Mouse (Mus musculus) T-helper 1 cell (primary cell): Measurements from ENCODE around the gene Nol11.

ENCODE experiments used
- in situ Hi-C: fragments of 300-600 bp; cut with MboI, MseI; formaldehyde crosslinking; loops from one replicate; pipeline ENCODE4 v1.15.1; 2025; ENCODE audit warnings: high pct_unique_total_duplicates

Gene Nol11

GRCm38 (mm10) chr11:107188565-107189552 lies at the start of gene Nol11:
Nol11 (minus strand) TSS chr11:107189381.
- in situ Hi-C loops: loop anchor here (10.0 kb wide), 1 partner anchor 286 kb away; the partner anchor contains the start of genes Pitpnc1 and Psmd12

DNA sequence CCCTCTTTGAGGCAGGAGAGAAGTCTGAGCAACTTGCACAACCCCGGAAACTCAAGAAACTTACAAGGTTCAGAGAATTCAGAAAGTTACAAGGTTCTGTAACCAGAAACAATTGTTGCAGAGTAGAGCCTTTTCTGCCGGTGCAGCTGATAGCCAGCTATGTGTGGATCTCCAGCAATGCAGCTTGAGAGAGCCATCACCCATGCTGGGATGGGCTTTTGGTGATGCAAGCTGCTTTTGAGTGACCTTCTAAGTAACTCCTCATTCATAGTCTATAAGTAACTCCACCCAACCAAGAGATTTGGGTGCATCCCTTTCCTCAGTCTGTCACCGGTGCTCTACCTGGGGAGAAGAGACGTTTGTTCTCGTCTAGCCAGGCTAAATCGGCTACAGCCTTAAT lies 49.3 kb upstream of the Nol11 start:
- in situ Hi-C loops: no loop called here

DNA sequence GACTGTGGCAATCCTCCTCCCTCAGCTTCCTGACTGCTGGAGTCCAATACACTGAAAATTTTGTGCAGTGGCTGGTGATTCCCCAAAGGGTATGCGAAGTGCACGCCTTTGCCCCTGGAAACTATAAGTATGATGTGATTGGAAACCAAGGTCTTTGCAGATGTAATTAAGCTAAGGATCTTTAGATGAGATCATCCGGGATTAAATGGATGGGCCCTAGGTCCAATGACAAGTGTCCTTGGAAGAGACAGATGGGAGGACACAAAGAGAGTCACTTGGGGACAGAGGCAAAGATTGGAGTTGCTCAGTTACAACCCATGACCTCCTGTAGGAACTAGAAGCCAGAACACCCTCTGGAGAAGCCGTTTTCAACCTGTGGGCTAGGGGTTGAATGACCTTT lies 48.4 kb upstream of the Nol11 start:
- in situ Hi-C loops: no loop called here

GRCm38 (mm10) chr11:107233252-107233890 lies 44.2 kb upstream of the Nol11 start:
- in situ Hi-C loops: no loop called here

- in situ Hi-C loops: no loop called here
Observed at GRCm38 (mm10) chr11:107230128-107230527, 40.9 kb upstream of the Nol11 start.

GRCm38 (mm10) chr11:107226431-107226830 lies 37.2 kb upstream of the Nol11 start:
- in situ Hi-C loops: no loop called here

- in situ Hi-C loops: no loop called here
Observed at GRCm38 (mm10) chr11:107226013-107226412, 36.8 kb upstream of the Nol11 start.

DNA sequence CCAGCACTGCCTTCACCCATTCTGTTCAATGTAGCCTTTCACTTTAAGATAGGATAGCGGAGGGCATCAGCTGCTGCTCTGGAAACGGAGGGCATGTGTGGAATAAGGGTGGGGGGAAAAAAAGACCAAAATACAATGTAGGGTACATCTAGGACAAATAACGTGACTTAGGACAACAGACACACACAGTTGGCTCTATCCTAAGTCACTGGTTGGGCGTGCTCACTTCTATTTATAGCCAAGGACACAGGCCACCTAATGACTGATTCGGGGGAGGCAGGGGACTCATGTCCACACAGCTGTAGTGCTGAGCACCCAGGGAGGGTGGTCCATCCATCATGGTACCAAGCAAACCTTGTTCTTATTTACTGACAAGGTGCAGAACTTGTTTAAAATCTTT lies 36.1 kb upstream of the Nol11 start:
- in situ Hi-C loops: no loop called here

DNA sequence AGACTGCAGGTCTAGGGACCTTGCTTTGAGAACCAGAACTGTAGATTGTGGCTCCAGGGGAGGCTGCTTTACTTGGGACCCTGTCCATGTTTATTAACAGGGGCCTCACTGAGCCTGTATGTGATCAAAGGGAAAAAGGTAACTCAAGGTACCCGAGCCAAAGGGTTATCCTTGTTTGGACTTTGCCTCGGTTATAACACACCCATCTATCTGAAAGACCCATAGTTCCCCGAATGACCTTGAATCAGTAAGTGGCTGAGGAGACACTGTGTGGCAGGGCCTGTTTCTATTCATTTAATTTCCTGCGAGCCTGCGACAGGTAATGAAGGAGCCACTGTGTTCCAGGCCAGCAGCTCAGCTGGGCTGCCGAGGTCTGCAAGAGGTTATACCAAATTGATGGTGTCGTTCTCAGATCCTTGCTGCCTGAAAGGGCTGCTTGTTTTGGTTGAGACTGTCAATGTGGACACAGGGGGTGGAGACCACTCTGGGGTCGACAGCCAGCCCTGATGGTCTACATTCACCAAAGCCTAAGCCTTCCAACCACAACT lies 34.6 kb upstream of the Nol11 start:
- in situ Hi-C loops: no loop called here

GRCm38 (mm10) chr11:107223169-107223561 lies 34.0 kb upstream of the Nol11 start:
- in situ Hi-C loops: no loop called here

- in situ Hi-C loops: no loop called here
Observed at GRCm38 (mm10) chr11:107222531-107223168, 33.5 kb upstream of the Nol11 start.

GRCm38 (mm10) chr11:107215111-107215510 lies 25.9 kb upstream of the Nol11 start:
- in situ Hi-C loops: no loop called here

- in situ Hi-C loops: loop anchor here (5.0 kb wide), 1 partner anchor 259 kb away; the partner anchor contains the start of gene Pitpnc1
Observed at GRCm38 (mm10) chr11:107213745-107214144, 24.6 kb upstream of the Nol11 start.

- in situ Hi-C loops: loop anchor here (5.0 kb wide), 1 partner anchor 262 kb away; the partner anchor contains the start of gene Pitpnc1
Observed at GRCm38 (mm10) chr11:107209818-107210217, 20.6 kb upstream of the Nol11 start.

GRCm38 (mm10) chr11:107201773-107202172 lies 12.6 kb upstream of the Nol11 start:
- in situ Hi-C loops: no loop called here

DNA sequence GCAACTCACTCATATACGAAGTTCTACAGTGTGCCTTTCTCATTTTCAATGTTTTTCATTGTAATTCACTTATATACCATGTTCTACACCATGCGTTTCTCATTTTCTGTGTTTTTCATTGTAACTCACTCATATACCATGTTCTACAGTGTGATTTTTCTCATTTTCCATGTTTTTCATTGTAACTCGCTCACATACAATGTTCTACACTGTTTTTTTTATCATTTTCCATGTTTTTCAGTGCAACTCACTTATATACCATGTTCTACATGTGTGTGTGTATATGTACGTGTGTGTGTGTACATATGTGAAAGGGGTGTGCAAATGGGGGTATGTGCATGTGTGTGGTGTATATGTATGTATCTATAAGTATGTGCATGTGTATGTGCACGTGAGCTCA lies 10.1 kb upstream of the Nol11 start:
- in situ Hi-C loops: no loop called here

DNA sequence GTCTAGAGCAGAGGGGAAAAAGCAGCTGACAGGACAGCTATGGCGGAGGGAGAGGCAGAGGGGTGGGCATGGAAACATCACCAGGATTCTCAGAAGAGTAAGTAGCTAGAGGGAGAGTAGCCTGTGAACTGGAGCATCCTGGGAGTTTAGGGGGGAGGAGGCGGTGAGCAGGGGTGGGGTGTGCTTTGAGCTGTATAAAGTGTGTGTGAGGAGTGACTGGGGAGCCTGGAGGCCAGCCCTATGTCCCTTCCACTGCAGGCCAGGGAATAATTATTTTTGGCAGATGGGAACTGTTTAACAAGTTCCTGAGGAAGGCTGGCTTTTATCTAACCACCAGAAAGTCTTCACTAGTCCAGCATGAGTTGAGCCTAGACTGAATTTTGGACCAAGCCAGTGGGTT lies 6.2 kb upstream of the Nol11 start:
- in situ Hi-C loops: no loop called here

DNA sequence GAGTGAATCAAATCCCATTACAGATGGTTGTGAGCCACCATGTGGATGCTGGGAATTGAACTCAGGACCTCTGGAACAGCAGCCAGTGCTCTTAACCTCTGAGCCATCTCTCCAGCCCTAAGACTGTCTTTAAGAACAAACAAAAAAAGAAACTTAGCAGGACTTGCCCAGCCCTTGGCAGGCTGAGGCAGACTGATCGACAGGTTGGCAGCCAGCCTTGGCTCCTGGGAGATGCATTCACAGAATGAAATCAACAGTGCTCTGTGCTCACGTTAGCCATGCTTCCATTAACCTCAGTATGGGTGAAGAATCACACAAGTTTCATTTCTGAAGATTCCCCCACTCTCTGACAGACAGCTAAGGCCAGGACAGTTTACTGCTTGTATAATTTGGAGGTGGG lies 1.2 kb upstream of the Nol11 start:
- in situ Hi-C loops: no loop called here

GRCm38 (mm10) chr11:107183777-107184176 lies 5.4 kb downstream of the Nol11 start:
- in situ Hi-C loops: loop anchor here (10.0 kb wide), 1 partner anchor 291 kb away; the partner anchor contains the start of genes Pitpnc1 and Psmd12

- in situ Hi-C loops: no loop called here
Observed at GRCm38 (mm10) chr11:107161215-107161614, 28.0 kb downstream of the Nol11 start.

DNA sequence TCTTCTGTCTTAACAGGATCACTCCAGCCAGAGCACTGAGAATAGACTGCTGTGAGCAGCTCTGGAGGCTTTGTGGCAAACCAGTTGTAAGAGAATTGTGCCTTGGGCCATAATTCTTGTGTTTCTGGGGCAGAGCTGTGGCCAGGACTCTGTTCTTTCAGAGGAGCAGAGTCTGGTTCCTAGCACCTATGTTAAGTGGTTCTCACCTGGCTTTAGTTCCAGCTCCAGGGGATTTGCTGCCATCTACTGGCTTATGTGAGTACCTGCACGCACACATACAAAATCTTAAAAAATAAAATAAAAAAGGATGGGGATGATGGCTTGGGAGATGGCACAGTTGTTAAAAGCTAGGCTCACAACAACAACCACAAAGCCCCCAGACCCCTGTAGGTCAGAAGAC lies 30.1 kb downstream of the Nol11 start:
- in situ Hi-C loops: no loop called here
